Mouse (Mus musculus) testis, adult 2 months (tissue): ENCODE measurements around the gene Lrrc20.

Source experiments
- CTCF ChIP-seq: fragments of 200-500 bp; IDR thresholded peaks from 2 replicates; pipeline ENCODE4 v1.5.1; 2012; ENCODE audit warnings: low read depth, mild to moderate bottlenecking, inconsistent platforms, low read length, moderate library complexity; ENCODE audit not compliant: control insufficient read depth, insufficient read depth, insufficient replicate concordance
- POLR2A ChIP-seq: fragments of 200-500 bp; IDR thresholded peaks from 2 replicates; pipeline ENCODE4 v1.6.1; 2012; ENCODE audit warnings: low read depth, mild to moderate bottlenecking, inconsistent platforms, low read length, moderate library complexity; ENCODE audit not compliant: control insufficient read depth

DNA sequence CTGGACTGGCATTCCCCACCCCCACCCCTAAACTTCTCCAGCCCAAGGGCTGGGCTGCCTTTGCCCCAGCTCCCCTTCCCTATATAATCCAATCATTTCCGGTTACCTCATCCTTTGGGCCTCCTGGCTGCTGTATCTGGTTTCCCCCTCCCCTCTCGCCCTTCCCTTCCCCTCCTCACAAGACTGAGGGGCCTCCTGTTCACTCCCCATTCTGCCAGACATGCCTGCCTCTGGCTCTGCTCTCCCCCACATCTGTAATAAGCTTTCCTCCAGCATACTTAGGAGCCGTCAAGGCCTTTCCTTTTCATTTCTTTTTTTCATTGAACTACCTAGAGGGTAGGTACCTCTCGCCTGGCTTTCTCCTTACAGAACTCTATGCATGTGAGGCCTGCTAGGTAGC is 19.9 kb downstream of the Lrrc20 start:
- TF ChIP-seq CTCF (no peak), POLR2A (no peak)
